Mouse (Mus musculus): Measurements from ENCODE around the gene Polr1c. TPM values are rescaled to one million over a fixed set of nuclear protein-coding genes. Genes with fewer than 3 reads are reported as not detected.

The Polr1c gene
- polyA plus RNA-seq, 1 experiment from 2014 or later = 46.8 TPM

DNA sequence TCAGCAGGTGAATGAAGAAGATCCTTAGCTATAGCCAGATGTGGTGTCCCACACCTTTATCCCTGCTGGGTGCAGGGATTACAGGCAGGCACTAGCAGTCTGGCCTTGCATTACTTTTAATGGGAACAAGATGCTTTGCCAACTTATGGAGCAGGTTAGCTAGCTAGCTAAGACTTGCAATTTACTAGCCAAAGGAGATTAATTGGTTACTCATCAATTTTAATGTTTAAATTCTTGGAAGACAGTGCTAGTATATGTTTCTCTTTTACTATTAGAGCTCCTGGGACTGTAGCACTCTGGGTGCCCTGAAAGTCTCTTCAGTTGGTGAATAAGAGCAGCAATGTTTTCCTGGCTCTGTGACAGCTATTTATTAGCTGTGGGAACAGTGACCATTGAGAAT lies 41.2 kb downstream of the Polr1c start:
- H3K36me3 ChIP-seq = peaks cover 71% of the 10 kb centered on the region
- ATAC-seq (ENCODE audit: extremely low read depth, insufficient number of reproducible peaks, low FRiP score, low TSS enrichment) = no peak
- H3K4me1 ChIP-seq = peaks cover 15% of the 10 kb centered on the region
- no peak overlapping the region for H3K9ac ChIP-seq
- H3K4me3 ChIP-seq = no peak overlapping the region
- no peaks in the 10 kb centered on the region for H3K27me3 ChIP-seq (replicated peaks)
- no peak overlapping the region for H3K4me2 ChIP-seq
- no peak overlapping the region for H3K27ac ChIP-seq (replicated peaks)
- no peaks in the 10 kb centered on the region for H3K9me3 ChIP-seq

DNA sequence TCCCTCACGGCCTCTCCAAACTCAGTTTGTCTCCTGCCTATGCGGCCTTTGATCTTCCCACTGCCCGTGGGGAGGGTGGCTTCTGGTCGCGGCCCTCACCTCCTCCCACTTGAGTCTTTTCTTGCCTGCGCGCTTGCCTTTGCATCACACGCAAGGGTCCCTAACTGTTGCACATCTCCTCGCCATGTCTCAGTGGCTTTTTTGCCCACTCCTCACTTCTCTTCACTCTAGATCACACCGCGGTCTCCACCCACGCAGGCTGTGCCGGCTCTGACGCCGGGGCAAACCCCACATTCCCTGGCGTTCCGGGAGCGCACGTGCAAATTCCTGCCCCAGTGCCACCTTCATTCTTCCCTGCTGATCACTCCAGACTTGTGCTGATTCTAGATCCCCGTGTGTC lies 44.8 kb downstream of the Polr1c start:
- WGBS = under 1% methylated on average over 20 of the region's 20 CpGs
- no peaks in the 10 kb centered on the region for H3K27me3 ChIP-seq (replicated peaks)
- H3K9me3 ChIP-seq = no peaks in the 10 kb centered on the region
- peak overlapping the region; percentile 86 for H3K4me2 ChIP-seq
- H3K4me3 ChIP-seq = peak overlapping the region; percentile 79
- H3K36me3 ChIP-seq = peaks cover 56% of the 10 kb centered on the region
- H3K4me1 ChIP-seq = peaks cover 31% of the 10 kb centered on the region
- H3K9ac ChIP-seq = peak overlapping the region; percentile 88
- no peak; the same call in 1 of the 2 replicates for ATAC-seq (ENCODE audit: extremely low read depth, insufficient number of reproducible peaks, low FRiP score, low TSS enrichment)
- peak overlapping the region; percentile 73 for H3K27ac ChIP-seq (replicated peaks)

DNA sequence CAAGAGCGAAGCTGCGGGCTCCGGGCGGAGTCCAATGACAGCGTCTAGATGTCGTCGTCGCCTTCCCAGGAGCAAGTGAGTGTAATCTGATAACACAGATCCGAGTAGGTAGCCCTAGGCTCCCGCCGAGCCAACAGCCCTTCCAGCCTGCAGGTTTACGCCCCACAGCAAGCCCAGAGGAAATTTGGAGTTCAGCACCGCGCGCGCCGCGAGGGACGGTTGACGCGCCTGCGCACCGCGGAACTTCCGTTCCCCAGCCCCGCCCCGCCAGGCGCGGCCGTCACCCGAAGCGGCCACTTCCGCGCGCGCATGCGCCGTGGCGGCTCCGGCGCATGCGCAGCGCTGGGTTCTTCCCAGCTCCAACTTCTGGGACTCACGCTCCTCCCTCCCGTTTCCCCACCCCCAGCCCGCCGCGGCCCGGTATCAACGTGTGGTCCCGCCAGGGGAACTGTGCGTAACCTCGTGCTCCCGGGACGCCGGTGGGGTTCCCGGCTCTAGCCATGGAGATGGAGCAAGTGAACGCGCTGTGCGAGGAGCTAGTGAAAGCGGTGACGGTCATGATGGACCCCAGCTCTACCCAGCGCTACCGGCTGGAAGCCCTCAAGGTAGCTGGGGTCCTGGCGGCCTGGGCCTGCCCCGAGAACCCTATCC lies 45.3 kb downstream of the Polr1c start, which contains the start of the genes Polh and Xpo5:
TSS of gene Polh (minus strand) at position 225 of the 651 bp plus-strand sequence.
TSS of gene Xpo5 (plus strand) at position 362 of the 651 bp plus-strand sequence.
- no peaks in the 10 kb centered on the region for H3K27me3 ChIP-seq (replicated peaks)
- H3K9ac ChIP-seq = peak within 1 kb of the TSS; percentile 90
- peak; percentile 93 for ATAC-seq (ENCODE audit: extremely low read depth, insufficient number of reproducible peaks, low FRiP score, low TSS enrichment)
- H3K9me3 ChIP-seq = no peaks in the 10 kb centered on the region
- peak within 1 kb of the TSS; percentile 79 for H3K4me3 ChIP-seq
- peak within 1 kb of the TSS; percentile 86 for H3K4me2 ChIP-seq
- H3K36me3 ChIP-seq = peaks cover 56% of the 10 kb centered on the region
- H3K27ac ChIP-seq (replicated peaks) = peak within 1 kb of the TSS; percentile 87
- H3K4me1 ChIP-seq = peaks cover 31% of the 10 kb centered on the region
- whole genome bisulfite sequencing = under 1% methylated on average over 66 of the region's 66 CpGs

GRCm38 (mm10) chr17:46201151-46201550 lies 46.7 kb downstream of the Polr1c start:
- Histone ChIP-seq H3K9me3 (no peaks in the 10 kb centered on the region), H3K27me3 (replicated peaks) (no peaks in the 10 kb centered on the region), H3K4me2 (peak overlapping the region; percentile 86), H3K4me1 (peaks cover 31% of the 10 kb centered on the region), H3K4me3 (peak overlapping the region; percentile 79), H3K36me3 (peaks cover 56% of the 10 kb centered on the region), H3K27ac (replicated peaks) (no peak overlapping the region), H3K9ac (peak overlapping the region; percentile 90)
- WGBS = 66% methylated on average over 6 of the region's 6 CpGs
- ATAC-seq (ENCODE audit: extremely low read depth, insufficient number of reproducible peaks, low FRiP score, low TSS enrichment) = no peak

MicroRNAs within 50 kb of the gene (microRNA counts, 519-probe panel; counts per million panel counts)
- 209 counts per million, percentile 61 among the panel's probes with 10 or more counts for microRNA mmu-miR-693-3p
- microRNA mmu-miR-693-5p = 209 counts per million, percentile 61 among the panel's probes with 10 or more counts

Small RNA genes within 50 kb of the gene (microRNA-seq; reads per million reads assigned to microRNA genes)
- gene Mir693 = not detected

Other genes starting within 250 kb of the Polr1c start
- gene Vegfa, start 215.7 kb downstream of the Polr1c start, polyA plus RNA-seq (2015; fragmentation: Nextera tagmentation; extraction: Ambion mirVana) = 5.2 and 5.4 TPM in 2 replicates
- 123 and 132 TPM in 2 replicates for gene Mrps18a, start 137.1 kb downstream of the Polr1c start, polyA plus RNA-seq (2015; fragmentation: Nextera tagmentation; extraction: Ambion mirVana)
- 6.0 and 6.1 TPM in 2 replicates for gene Rsph9, start 103.8 kb downstream of the Polr1c start, polyA plus RNA-seq (2015; fragmentation: Nextera tagmentation; extraction: Ambion mirVana)
- 28.1 and 30.5 TPM in 2 replicates for gene Mad2l1bp, start 94.5 kb downstream of the Polr1c start, polyA plus RNA-seq (2015; fragmentation: Nextera tagmentation; extraction: Ambion mirVana)
- gene Gtpbp2, start 87.0 kb downstream of the Polr1c start, polyA plus RNA-seq (2015; fragmentation: Nextera tagmentation; extraction: Ambion mirVana) = 29.2 and 30.7 TPM in 2 replicates
- gene Polh, start 45.4 kb downstream of the Polr1c start, polyA plus RNA-seq (2015; fragmentation: Nextera tagmentation; extraction: Ambion mirVana) = 9.6 and 11.3 TPM in 2 replicates
- gene Xpo5, start 45.3 kb downstream of the Polr1c start, polyA plus RNA-seq (2015; fragmentation: Nextera tagmentation; extraction: Ambion mirVana) = 19.8 and 20.4 TPM in 2 replicates
- gene Yipf3, start within 50 bp of the Polr1c start, polyA plus RNA-seq (2015; fragmentation: Nextera tagmentation; extraction: Ambion mirVana) = 80.3 and 83.1 TPM in 2 replicates
- gene Lrrc73, start 5.5 kb upstream of the Polr1c start, polyA plus RNA-seq (2015; fragmentation: Nextera tagmentation; extraction: Ambion mirVana) = 0.59 and 0.88 TPM in 2 replicates
- 35.7 and 37.1 TPM in 2 replicates for gene Tjap1, start 35.0 kb upstream of the Polr1c start, polyA plus RNA-seq (2015; fragmentation: Nextera tagmentation; extraction: Ambion mirVana)
- 0.35 and 0.47 TPM in 2 replicates for gene Dlk2, start 49.4 kb upstream of the Polr1c start, polyA plus RNA-seq (2015; fragmentation: Nextera tagmentation; extraction: Ambion mirVana)
- 4.3 and 4.9 TPM in 2 replicates for gene Abcc10, start 80.3 kb upstream of the Polr1c start, polyA plus RNA-seq (2015; fragmentation: Nextera tagmentation; extraction: Ambion mirVana)
- 5.1 and 5.2 TPM in 2 replicates for gene Zfp318, start 135.7 kb upstream of the Polr1c start, polyA plus RNA-seq (2015; fragmentation: Nextera tagmentation; extraction: Ambion mirVana)
- gene Crip3, start 180.9 kb upstream of the Polr1c start, polyA plus RNA-seq (2015; fragmentation: Nextera tagmentation; extraction: Ambion mirVana) = 1.2 TPM in 2 replicates
- not detected in 2 replicates for gene Slc22a7, start 190.4 kb upstream of the Polr1c start, polyA plus RNA-seq (2015; fragmentation: Nextera tagmentation; extraction: Ambion mirVana)
- 0.10 and 0.12 TPM in 2 replicates for gene Ttbk1, start 239.6 kb upstream of the Polr1c start, polyA plus RNA-seq (2015; fragmentation: Nextera tagmentation; extraction: Ambion mirVana)
- 24.7 and 32.5 TPM in 2 replicates for gene Dnph1, start 248.7 kb upstream of the Polr1c start, polyA plus RNA-seq (2015; fragmentation: Nextera tagmentation; extraction: Ambion mirVana)

All from heart, embryonic 13.5 days (tissue).